In genomic region chr7:44531207-44531606, GRCm38 (mm10) we compare ENCODE assay signal across 1 mouse cellular context.
A peak's percentile ranks its signal among the peaks of the same experiment; 100 is the strongest.
TF ChIP-seq lines count a peak whose summit lies in the region.

No protein-coding gene starts in this region.

TF ChIP-seq in CH12.LX, 34 proteins besides CTCF, POLR2A, EP300 and RAD21:
- TF ChIP-seq ELF1 (IDR thresholded peaks at IDR 0.05; ENCODE audit: low read depth, low read length) (peak; percentile 82), ETS1 (conservative IDR thresholded peaks at IDR 0.05; ENCODE audit: low read depth, low read length) (peak; percentile 95), SMC3 (IDR thresholded peaks at IDR 0.05; ENCODE audit: low read depth, low read length) (no peak), NRF1 (IDR thresholded peaks at IDR 0.05; ENCODE audit: low read depth, low read length) (peak; percentile 46; the same call in 1 of the 2 replicates), ZMIZ1 (IDR thresholded peaks at IDR 0.05; ENCODE audit: low read depth, low read length) (peak; percentile 74; the same call in 1 of the 2 replicates), PAX5 (IDR thresholded peaks at IDR 0.05; ENCODE audit: low read length) (no peak), MYC (IDR thresholded peaks at IDR 0.05; ENCODE audit: low read depth, low read length) (no peak), ZNF384 (IDR thresholded peaks at IDR 0.05; ENCODE audit: low read depth, low read length) (no peak), MAX (IDR thresholded peaks at IDR 0.05; ENCODE audit: low read length) (no peak; the same call in 1 of the 2 replicates), POLR2AphosphoS2 (IDR thresholded peaks at IDR 0.05; ENCODE audit: low read depth, low read length) (no peak), MXI1 (IDR thresholded peaks at IDR 0.05; ENCODE audit: low read depth, low read length) (no peak; the same call in 1 of the 2 replicates), USF2 (conservative IDR thresholded peaks at IDR 0.05; ENCODE audit: low read depth, low read length) (no peak), RCOR1 (conservative IDR thresholded peaks at IDR 0.05; ENCODE audit: low read depth, low read length) (0 out of 2 replicates have a peak, but pooled peaks have one; percentile 11), ZKSCAN1 (IDR thresholded peaks at IDR 0.05; ENCODE audit: borderline replicate concordance, low read depth, low read length) (no peak), MAZ (IDR thresholded peaks at IDR 0.05; ENCODE audit: low read depth, low read length) (peak; percentile 99), NELFE (IDR thresholded peaks at IDR 0.05; ENCODE audit: low read depth, low read length) (peak; percentile 58), KAT2A (IDR thresholded peaks at IDR 0.05; ENCODE audit: insufficient replicate concordance, low read length) (no peak), UBTF (IDR thresholded peaks at IDR 0.05; ENCODE audit: low read depth, low read length) (no peak), JUND (conservative IDR thresholded peaks at IDR 0.05; ENCODE audit: low read depth, low read length) (no peak), BHLHE40 (IDR thresholded peaks at IDR 0.05; ENCODE audit: low read depth, low read length) (peak; percentile 83), TBP (conservative IDR thresholded peaks at IDR 0.05; ENCODE audit: low read depth, low read length) (0 out of 2 replicates have a peak, but pooled peaks have one; percentile 32), ZC3H11A (IDR thresholded peaks at IDR 0.05; ENCODE audit: low read depth, low read length) (no peak), CHD1 (IDR thresholded peaks at IDR 0.05; ENCODE audit: low read depth, low read length) (no peak), HCFC1 (IDR thresholded peaks at IDR 0.05; ENCODE audit: low read depth, low read length) (peak; percentile 48), TCF12 (IDR thresholded peaks at IDR 0.05; ENCODE audit: low read depth, low read length) (peak; percentile 98), GABPA (IDR thresholded peaks at IDR 0.05; ENCODE audit: insufficient replicate concordance, low read depth, low read length) (no peak), USF1 (IDR thresholded peaks at IDR 0.05; ENCODE audit: low read depth, low read length) (no peak), E2F4 (IDR thresholded peaks at IDR 0.05; ENCODE audit: insufficient replicate concordance, low read depth, low read length) (no peak), JUN (IDR thresholded peaks at IDR 0.05; ENCODE audit: insufficient read depth, low read depth, low read length) (no peak), SIN3A (IDR thresholded peaks at IDR 0.05; ENCODE audit: low read length) (peak; percentile 93), CHD2 (IDR thresholded peaks at IDR 0.05; ENCODE audit: low read length) (peak; percentile 68; the same call in 1 of the 2 replicates), IRF4 (IDR thresholded peaks at IDR 0.05; ENCODE audit: low read depth, low read length) (peak; percentile 84), MEF2A (IDR thresholded peaks at IDR 0.05; ENCODE audit: borderline replicate concordance, low read depth, low read length) (peak; percentile 87), MAFK (IDR thresholded peaks at IDR 0.05; ENCODE audit: insufficient replicate concordance, low read length) (peak; percentile 65)
TF ChIP-seq in CH12.LX: peak in this region for 16.
